Mouse (Mus musculus) liver, embryonic 11.5 days (tissue): ENCODE data around the gene Zfp541. TPM values are rescaled to one million over a fixed set of nuclear protein-coding genes. Genes with fewer than 3 reads are reported as not detected.
A peak's percentile ranks its signal among the peaks of the same experiment; 100 is the strongest.

Experiments
- ATAC-seq: fragments of 200-750 bp; cut with Nextera tagmentation; replicated peaks from 2 replicates; pipeline ENCODE4 v1.8.0; 2017; ENCODE audit warnings: moderate number of reproducible peaks, mild to moderate bottlenecking, moderate TSS enrichment, moderate library complexity; ENCODE audit not compliant: low FRiP score
- DNase-seq: peaks from one replicate; pipeline ENCODE4 v3.0.0-alpha.2; 2017; ENCODE audit warnings: low spot score
- H3K27ac ChIP-seq: fragments of 300-500 bp; sonication (generic); 2 replicates; pipeline ENCODE4 v1.5.1; 2014; ENCODE audit warnings: mild to moderate bottlenecking, low read depth, low read length, control low read depth
- H3K27me3 ChIP-seq: fragments of 300-500 bp; sonication (generic); replicated peaks from 2 replicates; pipeline ENCODE4 v1.6.1; 2014; ENCODE audit warnings: low read length, mixed read lengths; ENCODE audit not compliant: control insufficient read depth, insufficient read depth
- H3K36me3 ChIP-seq: fragments of 300-500 bp; sonication (generic); 2 replicates; pipeline ENCODE4 v1.6.1; 2014; ENCODE audit warnings: mild to moderate bottlenecking, low read length, moderate library complexity, mixed read lengths; ENCODE audit not compliant: control insufficient read depth, insufficient read depth
- H3K4me1 ChIP-seq: fragments of 300-500 bp; sonication (generic); replicated peaks from 2 replicates; pipeline ENCODE4 v1.6.1; 2014; ENCODE audit warnings: low read length, mixed read lengths; ENCODE audit not compliant: control insufficient read depth, insufficient read depth
- H3K4me2 ChIP-seq: fragments of 300-500 bp; sonication (generic); 2 replicates; pipeline ENCODE4 v1.6.1; 2014; ENCODE audit warnings: mild to moderate bottlenecking, control low read depth, moderate library complexity
- H3K4me3 ChIP-seq: fragments of 300-500 bp; sonication (generic); 2 replicates; pipeline ENCODE4 v1.5.1; 2014; ENCODE audit warnings: low read depth, low read length, control low read depth
- H3K9ac ChIP-seq: fragments of 300-500 bp; sonication (generic); 2 replicates; pipeline ENCODE4 v1.6.1; 2014; ENCODE audit warnings: low read depth, low read length, control low read depth
- H3K9me3 ChIP-seq: fragments of 300-500 bp; sonication (generic); 2 replicates; pipeline ENCODE4 v1.6.1; 2016; ENCODE audit warnings: low read length, inconsistent platforms, mixed read lengths; ENCODE audit not compliant: control insufficient read depth
- WGBS: fragments of 180-500 bp; shearing (Covaris S2); extraction: QIAGEN DNeasy Blood & Tissue Kit; methylation state at CpG from one replicate; pipeline ENCODE4 v1.1.7; 2014; 5-methylcytosine and 5-hydroxymethylcytosine counted together
- polyA plus RNA-seq: library from polyadenylated mRNA; unstranded; fragments of >200 nt; fragmentation: Nextera tagmentation; extraction: Ambion mirVana; gene quantifications from 2 replicates; pipeline ENCODE4 v1.2.1, GENCODE M21; 2014

Gene Zfp541
- polyA plus RNA-seq, 1 experiment from 2014 or later, result not detected

- 81% methylated on average over 6 of the region's 6 CpGs for WGBS
- H3K9ac ChIP-seq, result no peak overlapping the region
Observed at GRCm38 (mm10) chr7:16055665-16056064, 5.9 kb upstream of the Zfp541 start.

GRCm38 (mm10) chr7:16056459-16057135 lies 5.0 kb upstream of the Zfp541 start:
- Histone ChIP-seq H3K36me3 (no peaks in the 10 kb centered on the region), H3K9ac (no peak overlapping the region), H3K4me1 (peaks cover 4% of the 10 kb centered on the region), H3K9me3 (peaks cover 7% of the 10 kb centered on the region), H3K4me2 (no peak overlapping the region), H3K27ac (no peak overlapping the region), H3K4me3 (no peak overlapping the region), H3K27me3 (peaks cover 12% of the 10 kb centered on the region)
- 21% methylated on average over 5 of the region's 5 CpGs for WGBS
- ATAC-seq (no peak), DNase-seq (no peak)

More at GRCm38 (mm10) chr7:16055665-16056064, 5.9 kb upstream of the Zfp541 start:
- H3K4me1 ChIP-seq, result peaks cover 5% of the 10 kb centered on the region
- H3K4me3 ChIP-seq, result no peak overlapping the region
- no peak overlapping the region for H3K4me2 ChIP-seq
- no peaks in the 10 kb centered on the region for H3K9me3 ChIP-seq
- H3K27me3 ChIP-seq, result peaks cover 4% of the 10 kb centered on the region
- no peaks in the 10 kb centered on the region for H3K36me3 ChIP-seq
- no peak for DNase-seq
- no peak for ATAC-seq
- H3K27ac ChIP-seq, result no peak overlapping the region

- no peak overlapping the region for H3K4me2 ChIP-seq
- H3K27me3 ChIP-seq, result peaks cover 18% of the 10 kb centered on the region
- whole genome bisulfite sequencing, result 53% methylated on average over 2 of the region's 2 CpGs
- peaks cover 2% of the 10 kb centered on the region; the same call in 1 of the 2 replicates for H3K4me1 ChIP-seq
- H3K9me3 ChIP-seq, result peaks cover 10% of the 10 kb centered on the region
- H3K4me3 ChIP-seq, result no peak overlapping the region
- no peak overlapping the region for H3K27ac ChIP-seq
- no peaks in the 10 kb centered on the region for H3K36me3 ChIP-seq
- ATAC-seq (no peak), DNase-seq (no peak)
- no peak overlapping the region for H3K9ac ChIP-seq
Observed at GRCm38 (mm10) chr7:16057136-16057534, 4.5 kb upstream of the Zfp541 start.

GRCm38 (mm10) chr7:16062099-16062420 lies 446 bp downstream of the Zfp541 start:
- H3K4me3 ChIP-seq, result no peak overlapping the region
- H3K27me3 ChIP-seq, result peaks cover 18% of the 10 kb centered on the region
- ATAC-seq (no peak), DNase-seq (no peak)
- H3K36me3 ChIP-seq, result no peaks in the 10 kb centered on the region
- WGBS, result 61% methylated on average over 15 of the region's 15 CpGs
- no peak overlapping the region for H3K4me2 ChIP-seq
- no peak overlapping the region for H3K27ac ChIP-seq
- peaks cover 10% of the 10 kb centered on the region for H3K9me3 ChIP-seq
- no peak overlapping the region for H3K9ac ChIP-seq
- H3K4me1 ChIP-seq, result no peaks in the 10 kb centered on the region; the same call in 1 of the 2 replicates

- H3K4me3 ChIP-seq, result no peak overlapping the region
- no peak overlapping the region for H3K9ac ChIP-seq
- H3K9me3 ChIP-seq, result peaks cover 10% of the 10 kb centered on the region
- ATAC-seq (no peak), DNase-seq (no peak)
- H3K4me1 ChIP-seq, result no peaks in the 10 kb centered on the region; the same call in 1 of the 2 replicates
- H3K27ac ChIP-seq, result no peak overlapping the region
- peaks cover 18% of the 10 kb centered on the region for H3K27me3 ChIP-seq
- no peak overlapping the region for H3K4me2 ChIP-seq
- H3K36me3 ChIP-seq, result no peaks in the 10 kb centered on the region
- WGBS, result 29% methylated on average over 4 of the region's 4 CpGs
Observed at GRCm38 (mm10) chr7:16063490-16063889, 1.9 kb downstream of the Zfp541 start.

- ATAC-seq, result no peak
Observed at GRCm38 (mm10) chr7:16070846-16071245, 9.2 kb downstream of the Zfp541 start.

GRCm38 (mm10) chr7:16071906-16072305 lies 10.3 kb downstream of the Zfp541 start:
- 77% methylated on average over 6 of the region's 6 CpGs for WGBS
- ATAC-seq, result peak; percentile 43; the same call in 1 of the 2 replicates
- H3K9me3 ChIP-seq, result no peaks in the 10 kb centered on the region

More at GRCm38 (mm10) chr7:16070846-16071245, 9.2 kb downstream of the Zfp541 start:
- DNase-seq, result no peak
- Histone ChIP-seq H3K27me3 (no peaks in the 10 kb centered on the region), H3K4me1 (no peaks in the 10 kb centered on the region), H3K4me3 (no peak overlapping the region), H3K36me3 (no peaks in the 10 kb centered on the region), H3K9ac (no peak overlapping the region), H3K4me2 (no peak overlapping the region), H3K9me3 (no peaks in the 10 kb centered on the region), H3K27ac (no peak overlapping the region)

GRCm38 (mm10) chr7:16079947-16080346 lies 18.3 kb downstream of the Zfp541 start:
- H3K4me3 ChIP-seq, result no peak overlapping the region
- H3K9ac ChIP-seq, result no peak overlapping the region
- no peak overlapping the region for H3K27ac ChIP-seq
- H3K27me3 ChIP-seq, result no peaks in the 10 kb centered on the region
- no peak overlapping the region for H3K4me2 ChIP-seq
- ATAC-seq (no peak), DNase-seq (no peak)
- no peaks in the 10 kb centered on the region for H3K36me3 ChIP-seq
- WGBS, result 56% methylated on average over 1 of the region's 1 CpGs
- no peaks in the 10 kb centered on the region for H3K4me1 ChIP-seq
- H3K9me3 ChIP-seq, result no peaks in the 10 kb centered on the region

More at GRCm38 (mm10) chr7:16071906-16072305, 10.3 kb downstream of the Zfp541 start:
- Histone ChIP-seq H3K36me3 (no peaks in the 10 kb centered on the region), H3K4me3 (no peak overlapping the region), H3K27me3 (no peaks in the 10 kb centered on the region), H3K4me2 (no peak overlapping the region), H3K9ac (no peak overlapping the region), H3K4me1 (no peaks in the 10 kb centered on the region), H3K27ac (no peak overlapping the region)
- DNase-seq, result no peak

GRCm38 (mm10) chr7:16080581-16080980 lies 19.0 kb downstream of the Zfp541 start:
- Histone ChIP-seq H3K9ac (no peak overlapping the region), H3K4me3 (no peak overlapping the region), H3K36me3 (no peaks in the 10 kb centered on the region), H3K4me1 (no peaks in the 10 kb centered on the region), H3K4me2 (no peak overlapping the region), H3K9me3 (no peaks in the 10 kb centered on the region), H3K27me3 (peaks cover 3% of the 10 kb centered on the region; the same call in 1 of the 2 replicates), H3K27ac (no peak overlapping the region)
- DNase-seq (no peak), ATAC-seq (no peak)
- WGBS, result 64% methylated on average over 4 of the region's 4 CpGs
